Mouse (Mus musculus) stomach, embryonic 15.5 days (tissue): ENCODE data around the gene Wsb1. TPM values are rescaled to one million over a fixed set of nuclear protein-coding genes. Genes with fewer than 3 reads are reported as not detected.

Experiments used
- ATAC-seq: fragments of 200-750 bp; cut with Nextera tagmentation; 2 replicates; pipeline ENCODE4 v1.8.0; 2017; ENCODE audit warnings: low read depth, moderate number of reproducible peaks, moderate TSS enrichment; ENCODE audit not compliant: insufficient read depth, low FRiP score
- H3K27ac ChIP-seq: fragments of 300-500 bp; sonication (generic); 2 replicates; pipeline ENCODE4 v1.5.1; 2015; ENCODE audit warnings: mild to moderate bottlenecking, inconsistent platforms
- H3K27me3 ChIP-seq: fragments of 300-500 bp; sonication (generic); replicated peaks from 2 replicates; pipeline ENCODE4 v1.6.1; 2015; ENCODE audit warnings: inconsistent platforms
- H3K36me3 ChIP-seq: fragments of 300-500 bp; sonication (generic); 2 replicates; pipeline ENCODE4 v1.6.1; 2015; ENCODE audit warnings: inconsistent platforms
- H3K4me1 ChIP-seq: fragments of 300-500 bp; sonication (generic); 2 replicates; pipeline ENCODE4 v1.6.1; 2015; ENCODE audit warnings: inconsistent platforms
- H3K4me2 ChIP-seq: fragments of 300-500 bp; sonication (generic); 2 replicates; pipeline ENCODE4 v1.6.1; 2015; ENCODE audit warnings: mild to moderate bottlenecking, inconsistent platforms
- H3K4me3 ChIP-seq: fragments of 300-500 bp; sonication (generic); replicated peaks from 2 replicates; pipeline ENCODE4 v1.5.1; 2015; ENCODE audit warnings: inconsistent platforms
- H3K9ac ChIP-seq: fragments of 300-500 bp; sonication (generic); 2 replicates; pipeline ENCODE4 v1.6.1; 2015; ENCODE audit warnings: inconsistent platforms
- H3K9me3 ChIP-seq: fragments of 300-500 bp; sonication (generic); 2 replicates; pipeline ENCODE4 v1.6.1; 2016; ENCODE audit warnings: inconsistent platforms
- WGBS: fragments of 180-500 bp; shearing (Covaris S2); methylation state at CpG from one replicate; pipeline ENCODE4 v1.1.7; 2015; 5-methylcytosine and 5-hydroxymethylcytosine counted together
- polyA plus RNA-seq: library from polyadenylated mRNA; unstranded; fragments of >200 nt; fragmentation: Nextera tagmentation; extraction: Ambion mirVana; gene quantifications from 2 replicates; pipeline ENCODE4 v1.2.1, GENCODE M21; 2015

Wsb1 gene
- polyA plus RNA-seq, 1 experiment from 2014 or later, result 186 TPM

DNA sequence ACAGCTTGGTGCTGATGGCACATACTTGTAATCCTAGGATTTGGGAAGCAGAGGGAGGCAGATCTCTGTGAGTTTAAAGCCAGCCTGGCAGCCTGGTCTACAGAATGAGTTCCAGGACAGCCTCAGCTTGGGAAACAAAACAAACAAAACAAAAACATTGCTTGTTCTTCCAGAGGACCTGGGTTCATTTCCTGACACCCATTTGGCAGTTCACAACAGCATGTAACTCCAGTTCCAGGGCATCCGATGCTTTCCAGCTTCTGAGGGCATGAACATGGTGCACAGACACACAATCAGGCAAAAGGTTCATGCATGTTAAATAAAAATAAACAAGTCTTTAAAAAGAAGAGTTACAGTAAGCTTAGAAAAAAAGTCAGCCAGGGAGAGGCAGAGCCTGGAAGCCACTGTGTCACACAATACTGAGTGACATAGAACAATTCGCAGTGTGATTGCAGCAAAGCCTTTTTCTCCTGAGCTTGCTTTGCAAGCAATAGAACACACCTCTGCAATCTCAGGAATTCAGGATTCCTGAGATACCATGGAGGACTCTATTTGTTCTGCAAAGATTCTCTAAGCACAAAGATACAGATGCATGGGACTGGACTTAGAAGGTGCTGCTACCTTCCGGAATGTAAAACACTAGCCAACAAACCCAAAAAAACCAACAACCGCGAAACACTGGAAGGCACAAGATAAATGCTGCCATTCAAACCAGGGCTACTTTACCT lies 34.6 kb upstream of the Wsb1 start:
- WGBS, result 70% methylated on average over 5 of the region's 5 CpGs
- no peak overlapping the region for H3K9ac ChIP-seq
- H3K4me3 ChIP-seq, result no peak overlapping the region
- no peaks in the 10 kb centered on the region for H3K27me3 ChIP-seq
- peaks cover 3% of the 10 kb centered on the region; the same call in 1 of the 2 replicates for H3K4me1 ChIP-seq
- no peak overlapping the region for H3K27ac ChIP-seq
- no peak overlapping the region for H3K4me2 ChIP-seq
- H3K9me3 ChIP-seq, result no peaks in the 10 kb centered on the region
- ATAC-seq, result no peak
- no peaks in the 10 kb centered on the region for H3K36me3 ChIP-seq

DNA sequence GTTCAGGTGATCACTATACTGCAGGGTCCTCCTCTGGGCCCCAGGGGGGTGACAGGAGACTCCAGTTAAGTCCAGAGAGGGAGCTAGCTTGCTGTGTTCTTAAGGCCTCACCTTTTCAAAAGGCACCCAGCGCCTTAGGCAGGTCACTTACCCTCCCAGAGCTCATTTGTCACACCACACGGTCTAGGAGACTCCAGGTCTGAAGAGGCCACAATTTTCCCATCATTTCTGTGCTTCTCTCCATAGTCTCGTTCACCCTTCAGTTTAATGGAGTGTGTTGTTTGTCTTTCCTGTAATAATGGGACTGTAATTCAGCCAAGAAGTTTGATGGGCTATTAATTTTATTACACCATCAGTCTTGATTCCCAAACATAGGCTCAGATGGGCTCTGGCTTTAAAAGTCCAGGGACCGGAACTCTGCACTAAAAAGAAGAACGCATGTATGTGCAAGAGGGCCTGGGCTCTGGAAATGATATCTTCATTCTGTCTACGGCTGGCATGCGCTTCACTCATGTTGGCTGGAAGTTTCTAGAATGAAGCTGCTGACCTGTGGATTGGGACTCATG lies 33.9 kb upstream of the Wsb1 start:
- Histone ChIP-seq H3K36me3 (no peaks in the 10 kb centered on the region), H3K4me1 (peaks cover 3% of the 10 kb centered on the region; the same call in 1 of the 2 replicates), H3K9me3 (no peaks in the 10 kb centered on the region), H3K27ac (no peak overlapping the region), H3K4me3 (no peak overlapping the region), H3K4me2 (no peak overlapping the region), H3K9ac (no peak overlapping the region), H3K27me3 (no peaks in the 10 kb centered on the region)
- no peak for ATAC-seq
- WGBS, result 44% methylated on average over 7 of the region's 7 CpGs

DNA sequence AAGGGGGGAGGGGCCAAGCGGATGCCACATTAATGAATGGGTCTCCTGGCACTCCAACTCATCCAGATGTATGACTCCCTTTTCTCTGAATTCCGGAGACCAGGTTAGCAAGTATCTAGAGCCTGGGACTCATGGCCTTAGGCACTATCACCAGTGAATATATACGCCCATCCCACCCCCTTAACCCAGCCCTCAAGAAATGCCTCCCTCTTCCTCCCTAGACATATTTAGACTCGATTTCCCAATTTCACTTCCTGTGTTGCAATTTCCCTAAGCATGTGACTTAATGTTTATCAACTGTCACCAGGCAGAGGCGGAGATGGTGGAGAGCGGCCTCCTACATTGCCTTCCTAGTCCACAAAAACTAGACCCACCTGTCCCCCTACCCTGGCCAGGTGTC lies 33.0 kb upstream of the Wsb1 start:
- H3K27me3 ChIP-seq, result no peaks in the 10 kb centered on the region
- H3K4me3 ChIP-seq, result no peak overlapping the region
- WGBS, result 57% methylated on average over 6 of the region's 6 CpGs
- no peaks in the 10 kb centered on the region for H3K36me3 ChIP-seq
- no peaks in the 10 kb centered on the region for H3K9me3 ChIP-seq
- no peak for ATAC-seq
- peaks cover 3% of the 10 kb centered on the region; the same call in 1 of the 2 replicates for H3K4me1 ChIP-seq
- no peak overlapping the region for H3K27ac ChIP-seq
- no peak overlapping the region for H3K9ac ChIP-seq
- no peak overlapping the region for H3K4me2 ChIP-seq

DNA sequence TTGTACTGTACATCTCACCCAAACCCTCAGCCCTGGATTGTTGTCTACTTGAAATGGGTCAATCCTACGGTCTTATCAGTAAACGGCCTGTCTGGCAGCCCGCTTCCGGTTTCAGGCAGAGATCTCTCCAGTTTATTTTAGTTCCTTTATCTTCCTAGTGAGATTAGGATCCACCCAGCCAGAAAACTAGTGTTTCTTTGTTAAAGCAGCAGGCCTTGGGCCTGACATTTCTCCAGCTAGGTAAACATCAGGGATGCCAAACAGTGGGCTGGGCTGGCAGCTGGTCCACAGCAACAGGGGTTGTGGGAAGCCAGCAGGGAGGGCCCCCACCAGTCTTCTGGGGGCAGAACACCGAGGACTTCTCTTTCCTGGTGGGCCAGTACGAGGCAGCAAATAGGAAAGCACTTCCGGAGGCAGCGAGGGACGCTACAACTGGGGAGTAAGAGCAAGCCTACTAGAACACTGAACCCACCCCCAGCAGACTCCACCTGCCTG lies 31.9 kb upstream of the Wsb1 start:
- H3K9ac ChIP-seq, result no peak overlapping the region
- 51% methylated on average over 9 of the region's 9 CpGs for WGBS

DNA sequence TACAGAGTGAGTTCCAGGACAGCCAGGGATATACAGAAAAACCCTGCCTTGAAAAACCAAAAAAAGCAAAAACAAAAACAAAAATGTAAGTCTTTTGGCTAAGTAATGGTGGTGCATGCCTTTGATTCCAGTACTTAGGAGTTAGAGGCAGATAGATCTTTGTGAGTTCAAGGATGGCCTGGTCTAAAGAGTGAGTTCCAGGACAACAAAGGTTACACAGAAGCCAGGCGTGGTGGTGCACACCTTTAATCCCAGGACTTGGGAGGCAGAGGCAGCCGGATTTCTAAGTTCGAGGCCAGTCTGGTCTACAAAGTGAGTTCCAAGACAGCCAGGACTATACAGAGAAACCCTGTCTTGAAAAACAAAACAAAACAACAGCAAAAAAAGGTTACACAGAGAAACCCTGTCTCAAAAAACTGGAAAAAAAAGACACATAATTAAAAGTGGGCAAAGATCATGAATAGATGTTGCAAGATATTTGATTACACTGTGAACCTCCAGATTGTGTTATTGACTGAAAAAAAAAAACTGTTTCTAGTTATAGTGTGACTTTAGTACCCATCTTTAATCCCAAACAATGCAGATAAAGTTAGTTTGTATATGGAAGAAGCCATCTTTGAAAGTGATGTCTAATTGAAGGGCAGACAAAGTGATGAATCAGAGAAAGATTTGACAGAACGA lies 29.0 kb upstream of the Wsb1 start:
- Histone ChIP-seq H3K36me3 (no peaks in the 10 kb centered on the region), H3K9me3 (no peaks in the 10 kb centered on the region), H3K4me1 (peaks cover 10% of the 10 kb centered on the region), H3K4me3 (no peak overlapping the region), H3K9ac (no peak overlapping the region), H3K4me2 (no peak overlapping the region), H3K27ac (no peak overlapping the region), H3K27me3 (no peaks in the 10 kb centered on the region)
- 94% methylated on average over 4 of the region's 4 CpGs for WGBS
- no peak for ATAC-seq

More for the DNA sequence above, 31.9 kb upstream of the Wsb1 start:
- Histone ChIP-seq H3K36me3 (no peaks in the 10 kb centered on the region), H3K4me3 (no peak overlapping the region), H3K4me2 (peak overlapping the region; percentile 8; the same call in 1 of the 2 replicates), H3K27me3 (no peaks in the 10 kb centered on the region), H3K27ac (no peak overlapping the region), H3K4me1 (peaks cover 3% of the 10 kb centered on the region; the same call in 1 of the 2 replicates), H3K9me3 (no peaks in the 10 kb centered on the region)
- no peak for ATAC-seq

DNA sequence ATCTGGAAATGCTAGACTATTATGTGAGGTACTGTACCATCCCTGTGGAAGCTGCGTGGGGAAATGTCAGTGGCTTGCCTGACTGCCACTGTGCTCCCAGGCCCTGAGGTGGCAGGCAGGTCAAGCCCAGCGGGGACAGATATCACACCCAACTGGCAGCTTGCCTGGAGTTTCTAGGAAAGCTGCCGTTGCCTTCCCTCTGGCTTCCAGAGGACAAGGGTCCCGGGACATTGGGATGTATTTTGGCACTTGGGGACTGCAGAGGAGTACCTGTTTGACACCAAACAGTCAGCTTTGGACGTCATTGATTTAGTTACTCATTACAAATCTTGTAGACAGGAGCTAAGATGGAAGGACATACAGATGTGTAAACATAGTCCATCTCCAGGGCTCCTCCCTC lies 26.9 kb upstream of the Wsb1 start:
- H3K27me3 ChIP-seq, result no peaks in the 10 kb centered on the region
- no peak overlapping the region for H3K9ac ChIP-seq
- H3K9me3 ChIP-seq, result no peaks in the 10 kb centered on the region
- H3K4me3 ChIP-seq, result no peak overlapping the region
- H3K36me3 ChIP-seq, result no peaks in the 10 kb centered on the region
- H3K4me1 ChIP-seq, result peaks cover 9% of the 10 kb centered on the region
- H3K4me2 ChIP-seq, result no peak overlapping the region
- no peak overlapping the region for H3K27ac ChIP-seq
- no peak for ATAC-seq
- 33% methylated on average over 5 of the region's 5 CpGs for WGBS

DNA sequence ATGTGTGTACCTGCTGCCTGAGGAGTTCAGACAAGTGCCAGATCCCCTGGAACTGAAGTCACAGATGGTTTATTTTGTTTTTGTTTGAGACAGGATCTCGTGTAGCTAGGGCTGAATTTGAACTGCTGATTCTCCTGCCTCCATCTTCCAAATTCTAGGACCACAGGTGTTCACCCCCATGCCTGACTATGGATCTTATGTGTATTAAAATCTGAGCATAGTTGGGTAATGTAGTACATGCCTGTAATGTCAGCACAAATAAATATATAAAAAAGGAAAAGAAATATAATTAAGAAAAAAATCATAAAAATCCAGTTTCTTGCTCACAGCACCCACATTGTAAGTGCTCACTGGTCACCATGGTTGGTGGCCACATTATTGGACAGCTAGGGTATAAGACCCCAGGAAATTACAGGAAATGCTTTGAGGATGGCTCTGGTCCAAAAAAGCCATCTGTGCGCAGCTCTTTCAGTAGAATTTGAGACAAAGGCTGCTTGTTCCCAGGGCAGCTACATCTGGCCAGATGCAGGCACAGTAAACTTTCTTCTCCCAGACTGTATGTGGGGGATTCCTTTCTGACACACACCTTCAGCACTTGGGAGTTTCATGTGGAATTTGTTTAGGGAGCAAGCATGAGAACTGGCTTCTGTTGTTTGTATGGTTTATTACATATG lies 25.4 kb upstream of the Wsb1 start:
- WGBS, result 23% methylated on average over 2 of the region's 2 CpGs
- no peak for ATAC-seq
- H3K27me3 ChIP-seq, result no peaks in the 10 kb centered on the region

DNA sequence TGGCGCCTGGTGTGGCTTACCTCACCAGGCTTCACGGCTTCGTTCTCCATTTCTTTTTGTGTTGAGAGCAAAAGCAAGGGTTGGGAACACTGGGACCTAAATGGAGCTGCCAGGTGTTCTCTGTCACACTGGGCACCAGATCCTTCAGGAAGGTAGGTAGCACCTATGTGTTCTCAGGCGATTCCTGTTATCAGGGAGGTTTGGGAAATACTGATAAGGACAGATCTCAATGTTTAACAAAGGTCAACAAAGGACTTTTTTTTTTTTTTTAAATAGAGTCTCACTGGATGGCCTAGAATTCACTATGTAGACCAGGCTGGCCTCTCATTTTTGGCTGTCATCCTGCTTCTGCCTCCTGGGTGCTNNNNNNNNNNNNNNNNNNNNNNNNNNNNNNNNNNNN lies 19.3 kb upstream of the Wsb1 start:
- 49% methylated on average over 4 of the region's 4 CpGs for WGBS
- no peaks in the 10 kb centered on the region for H3K36me3 ChIP-seq
- H3K9me3 ChIP-seq, result no peaks in the 10 kb centered on the region
- 0 out of 2 replicates have a peak overlapping the region, but pooled peaks have one; percentile 11 for H3K4me2 ChIP-seq
- ATAC-seq, result peak; percentile 57; the same call in 1 of the 2 replicates
- no peaks in the 10 kb centered on the region for H3K4me1 ChIP-seq
- H3K27me3 ChIP-seq, result no peaks in the 10 kb centered on the region
- no peak overlapping the region for H3K9ac ChIP-seq
- H3K27ac ChIP-seq, result peak overlapping the region; percentile 66
- H3K4me3 ChIP-seq, result no peak overlapping the region

More for the DNA sequence above, 25.4 kb upstream of the Wsb1 start:
- H3K9me3 ChIP-seq, result no peaks in the 10 kb centered on the region
- H3K27ac ChIP-seq, result peak overlapping the region; percentile 76
- H3K36me3 ChIP-seq, result no peaks in the 10 kb centered on the region
- no peak overlapping the region for H3K9ac ChIP-seq
- H3K4me2 ChIP-seq, result no peak overlapping the region
- peaks cover 7% of the 10 kb centered on the region for H3K4me1 ChIP-seq
- H3K4me3 ChIP-seq, result no peak overlapping the region

DNA sequence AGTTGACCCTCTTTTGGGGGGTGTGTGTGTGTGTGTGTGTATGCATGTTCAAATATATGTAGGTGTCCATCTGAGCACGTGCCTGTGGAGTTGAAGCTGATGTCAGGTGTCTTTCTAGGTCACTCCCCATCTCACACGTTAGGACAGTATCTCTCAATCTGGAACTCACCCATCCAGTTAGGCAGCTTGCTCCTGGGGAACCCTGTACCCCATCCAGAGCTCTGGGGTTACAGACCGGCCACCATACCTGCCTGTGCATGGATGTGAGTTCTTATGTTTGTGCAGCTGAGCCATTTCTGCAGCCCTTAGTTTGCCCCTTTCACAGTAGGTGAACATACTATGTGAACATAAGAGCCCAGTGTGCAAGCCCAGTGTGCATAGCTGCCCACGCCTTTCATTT lies 18.6 kb upstream of the Wsb1 start:
- H3K4me1 ChIP-seq, result no peaks in the 10 kb centered on the region
- H3K36me3 ChIP-seq, result no peaks in the 10 kb centered on the region
- no peaks in the 10 kb centered on the region for H3K9me3 ChIP-seq
- H3K27me3 ChIP-seq, result no peaks in the 10 kb centered on the region
- H3K9ac ChIP-seq, result no peak overlapping the region
- WGBS, result 53% methylated on average over 4 of the region's 4 CpGs
- H3K4me3 ChIP-seq, result no peak overlapping the region
- peak overlapping the region; percentile 66; the same call in 1 of the 2 replicates for H3K27ac ChIP-seq
- 0 out of 2 replicates have a peak overlapping the region, but pooled peaks have one; percentile 11 for H3K4me2 ChIP-seq
- peak; percentile 84; the same call in 1 of the 2 replicates for ATAC-seq

DNA sequence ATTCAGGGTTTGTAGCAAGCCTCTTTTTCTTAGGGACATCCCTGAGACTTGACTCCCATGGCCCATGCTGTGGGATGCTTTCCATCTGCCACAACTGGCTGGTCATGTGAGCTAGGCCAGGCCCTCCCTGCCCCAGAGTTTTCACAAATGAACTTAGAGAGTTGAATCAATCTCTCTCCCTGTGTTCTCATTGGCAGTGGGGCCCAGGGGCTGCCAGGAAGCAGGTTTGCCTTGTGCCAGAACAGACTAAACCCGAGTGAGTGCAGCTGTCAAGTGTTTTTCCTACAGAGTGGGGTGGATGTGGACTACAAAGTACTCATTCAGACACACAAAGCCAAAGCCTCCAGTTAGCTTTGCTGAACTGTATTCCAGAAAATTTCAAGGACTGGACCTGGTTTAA lies 12.7 kb upstream of the Wsb1 start:
- H3K4me1 ChIP-seq, result no peaks in the 10 kb centered on the region
- H3K27me3 ChIP-seq, result no peaks in the 10 kb centered on the region
- H3K27ac ChIP-seq, result peak overlapping the region; percentile 67; the same call in 1 of the 2 replicates
- H3K9me3 ChIP-seq, result no peaks in the 10 kb centered on the region
- no peak overlapping the region for H3K4me3 ChIP-seq
- no peaks in the 10 kb centered on the region for H3K36me3 ChIP-seq
- no peak overlapping the region for H3K4me2 ChIP-seq
- WGBS, result 10% methylated on average over 1 of the region's 1 CpGs
- no peak overlapping the region for H3K9ac ChIP-seq
- peak; percentile 39; the same call in 1 of the 2 replicates for ATAC-seq

DNA sequence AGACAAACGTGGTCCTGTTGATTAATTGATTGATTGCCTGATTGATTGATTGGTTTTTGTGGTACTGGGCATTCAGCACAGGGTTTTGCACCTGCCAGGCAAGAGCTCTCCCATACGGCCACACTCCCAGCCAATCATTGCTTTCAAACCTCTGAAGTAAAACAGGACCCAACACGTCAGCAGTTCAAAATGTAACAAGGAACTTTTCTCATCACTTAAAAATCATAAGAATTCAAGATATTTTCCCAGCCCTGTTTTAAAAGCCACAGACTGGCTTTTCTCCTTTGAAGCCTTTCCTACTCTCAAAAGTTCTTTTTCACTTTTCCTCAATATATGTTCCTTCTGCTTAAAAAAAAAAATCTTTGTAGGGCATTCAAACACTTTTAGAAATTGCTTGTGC lies 9.9 kb upstream of the Wsb1 start:
- 31% methylated on average over 3 of the region's 3 CpGs for WGBS
- no peaks in the 10 kb centered on the region for H3K4me1 ChIP-seq
- no peaks in the 10 kb centered on the region for H3K36me3 ChIP-seq
- no peaks in the 10 kb centered on the region for H3K27me3 ChIP-seq
- H3K9me3 ChIP-seq, result no peaks in the 10 kb centered on the region
- no peak for ATAC-seq
- H3K27ac ChIP-seq, result no peak overlapping the region
- no peak overlapping the region for H3K9ac ChIP-seq
- H3K4me2 ChIP-seq, result no peak overlapping the region
- H3K4me3 ChIP-seq, result no peak overlapping the region
